Mouse (Mus musculus) neural tube, embryonic 14.5 days (tissue): ENCODE results near the gene Arl4a. TPM values are rescaled to one million over a fixed set of nuclear protein-coding genes. Genes with fewer than 3 reads are reported as not detected.

Source experiments
- ATAC-seq: fragments of 200-750 bp; cut with Nextera tagmentation; 2 replicates; pipeline ENCODE4 v1.8.0; 2017; ENCODE audit warnings: low read depth, mild to moderate bottlenecking, moderate TSS enrichment, moderate library complexity
- H3K27ac ChIP-seq: fragments of 300-500 bp; sonication (generic); 2 replicates; pipeline ENCODE4 v1.5.1; 2014; ENCODE audit warnings: low read depth, mild to moderate bottlenecking, control low read depth, low read length, moderate library complexity, mixed read lengths
- H3K27me3 ChIP-seq: fragments of 300-500 bp; sonication (generic); 2 replicates; pipeline ENCODE4 v1.6.1; 2014; ENCODE audit warnings: low read length; ENCODE audit not compliant: control insufficient read depth, insufficient read depth
- H3K36me3 ChIP-seq: fragments of 300-500 bp; sonication (generic); 2 replicates; pipeline ENCODE4 v1.6.1; 2014; ENCODE audit warnings: low read length, mixed read lengths; ENCODE audit not compliant: control insufficient read depth, insufficient read depth
- H3K4me1 ChIP-seq: fragments of 300-500 bp; sonication (generic); 2 replicates; pipeline ENCODE4 v1.6.1; 2014; ENCODE audit warnings: low read length; ENCODE audit not compliant: control insufficient read depth, insufficient read depth
- H3K4me2 ChIP-seq: fragments of 300-500 bp; sonication (generic); 2 replicates; pipeline ENCODE4 v1.6.1; 2014; ENCODE audit warnings: mild to moderate bottlenecking, low read depth, low read length, control low read depth
- H3K4me3 ChIP-seq: fragments of 300-500 bp; sonication (generic); 2 replicates; pipeline ENCODE4 v1.5.1; 2014; ENCODE audit warnings: low read depth, low read length, control low read depth, mixed read lengths
- H3K9ac ChIP-seq: fragments of 300-500 bp; sonication (generic); replicated peaks from 2 replicates; pipeline ENCODE4 v1.6.1; 2014; ENCODE audit warnings: low read depth, mild to moderate bottlenecking, control low read depth, low read length, mixed read lengths
- H3K9me3 ChIP-seq: fragments of 300-500 bp; sonication (generic); 2 replicates; pipeline ENCODE4 v1.6.1; 2016; ENCODE audit warnings: low read length; ENCODE audit not compliant: control insufficient read depth
- WGBS: fragments of 180-500 bp; shearing (Covaris S2); extraction: QIAGEN DNeasy Blood & Tissue Kit; methylation state at CpG from one replicate; pipeline ENCODE4 v1.1.7; 2014; 5-methylcytosine and 5-hydroxymethylcytosine counted together
- polyA plus RNA-seq: library from polyadenylated mRNA; unstranded; fragments of >200 nt; fragmentation: Nextera tagmentation; extraction: Ambion mirVana; gene quantifications from 2 replicates; pipeline ENCODE4 v1.2.1, GENCODE M21; 2014

Gene Arl4a
- polyA plus RNA-seq = 138 and 165 TPM in 2 replicates

DNA sequence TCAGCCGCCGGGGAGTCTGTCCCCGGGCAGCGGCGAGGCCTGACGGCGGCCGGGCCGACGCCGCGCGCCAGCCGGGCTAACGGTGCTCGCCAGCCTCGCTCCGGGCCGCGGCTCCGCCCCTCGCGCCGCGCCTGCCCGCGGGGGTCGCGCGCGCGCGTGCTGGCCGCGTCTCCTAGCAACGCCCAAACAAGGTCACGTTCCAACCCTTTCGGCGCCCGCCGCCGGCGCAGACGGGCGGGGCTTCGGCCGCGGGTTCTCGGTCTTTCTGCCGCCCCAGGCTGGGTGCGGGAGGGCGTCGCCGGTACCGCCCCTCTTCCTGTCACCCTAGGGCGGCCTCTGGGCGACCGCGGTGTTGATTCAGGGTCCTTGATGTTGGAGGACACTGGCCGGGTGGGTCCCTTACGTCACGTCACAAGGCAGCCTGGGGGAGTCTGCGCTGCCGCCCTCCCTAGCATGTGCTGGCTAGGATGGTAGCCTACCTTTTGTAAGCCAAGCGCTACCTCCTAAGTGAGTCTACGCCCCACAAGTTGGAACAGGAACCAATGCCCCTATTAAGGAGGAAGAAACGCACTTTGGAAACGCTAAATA is at the start of gene Arl4a:
Arl4a (minus strand) TSS at position 150 of the 588 bp plus-strand sequence.
- Histone ChIP-seq H3K4me2 (peak within 1 kb of the TSS; percentile 58), H3K36me3 (no peaks in the 10 kb centered on the region), H3K4me1 (peaks cover 10% of the 10 kb centered on the region; the same call in 1 of the 2 replicates), H3K27me3 (no peaks in the 10 kb centered on the region), H3K4me3 (peak within 1 kb of the TSS; percentile 94), H3K27ac (peak within 1 kb of the TSS; percentile 95), H3K9me3 (no peaks in the 10 kb centered on the region), H3K9ac (peak within 1 kb of the TSS; percentile 84)
- WGBS = 0% methylated on average over 63 of the region's 68 CpGs
- ATAC-seq = peak; percentile 91

GRCm38 (mm10) chr12:40085731-40086322 is 48.0 kb upstream of the Arl4a start:
- H3K27ac ChIP-seq = no peak overlapping the region
- no peaks in the 10 kb centered on the region for H3K36me3 ChIP-seq
- no peaks in the 10 kb centered on the region for H3K9me3 ChIP-seq
- WGBS = 79% methylated on average over 5 of the region's 5 CpGs
- ATAC-seq = no peak
- H3K9ac ChIP-seq = no peak overlapping the region
- no peaks in the 10 kb centered on the region for H3K27me3 ChIP-seq
- H3K4me1 ChIP-seq = no peaks in the 10 kb centered on the region
- no peak overlapping the region for H3K4me3 ChIP-seq
- no peak overlapping the region for H3K4me2 ChIP-seq

- Histone ChIP-seq H3K4me3 (no peak overlapping the region), H3K36me3 (no peaks in the 10 kb centered on the region), H3K4me1 (no peaks in the 10 kb centered on the region), H3K9ac (no peak overlapping the region), H3K9me3 (no peaks in the 10 kb centered on the region), H3K4me2 (no peak overlapping the region), H3K27me3 (no peaks in the 10 kb centered on the region), H3K27ac (no peak overlapping the region)
- 49% methylated on average over 6 of the region's 6 CpGs for WGBS
- 0 out of 2 replicates have a peak, but pooled peaks have one; percentile 60 for ATAC-seq
Observed at GRCm38 (mm10) chr12:40082453-40083238, 44.8 kb upstream of the Arl4a start.

DNA sequence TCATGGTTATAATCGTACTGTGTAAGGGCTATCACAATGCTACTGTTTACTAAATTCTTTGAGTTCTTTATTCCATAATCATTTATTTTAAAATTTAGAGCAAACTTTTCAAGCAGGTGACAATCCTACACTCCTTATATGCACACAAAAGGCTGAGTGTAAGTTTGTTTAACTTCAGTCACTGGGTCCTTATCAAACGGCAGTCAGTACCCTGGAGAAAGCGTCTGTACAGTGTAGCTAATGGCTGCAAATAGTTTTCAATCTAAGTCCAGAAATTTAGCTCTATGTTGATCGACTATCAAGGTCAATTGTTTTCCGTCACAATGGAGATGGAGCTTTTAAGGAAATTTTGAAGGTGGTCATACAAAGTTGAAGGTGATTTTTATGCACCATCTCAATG is 44.2 kb upstream of the Arl4a start:
- 79% methylated on average over 5 of the region's 5 CpGs for WGBS
- Histone ChIP-seq H3K9ac (no peak overlapping the region), H3K4me3 (no peak overlapping the region)

DNA sequence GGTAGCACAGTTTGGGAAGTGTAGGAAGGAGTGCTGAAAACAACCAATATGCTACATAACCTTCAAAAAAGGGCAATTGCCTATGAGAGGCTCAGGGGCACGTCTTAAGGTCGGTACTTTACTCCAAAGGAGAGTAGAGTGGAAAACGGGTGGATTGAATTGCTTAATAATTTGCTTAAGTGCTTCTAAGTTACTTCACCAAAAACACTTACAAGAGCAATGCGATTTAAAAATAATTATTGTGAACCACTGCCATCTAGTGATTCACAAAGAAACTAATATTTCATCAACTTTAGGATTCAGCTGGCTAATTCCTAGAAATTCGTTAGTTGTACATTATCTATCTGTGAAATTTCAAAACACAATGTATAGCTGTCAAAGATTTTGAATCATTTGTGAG is 35.8 kb upstream of the Arl4a start:
- Histone ChIP-seq H3K9me3 (no peaks in the 10 kb centered on the region), H3K36me3 (no peaks in the 10 kb centered on the region), H3K4me2 (no peak overlapping the region), H3K4me1 (no peaks in the 10 kb centered on the region), H3K4me3 (no peak overlapping the region), H3K27me3 (no peaks in the 10 kb centered on the region), H3K27ac (no peak overlapping the region), H3K9ac (no peak overlapping the region)
- ATAC-seq = no peak
- WGBS = 71% methylated on average over 5 of the region's 5 CpGs

More for the DNA sequence above, 44.2 kb upstream of the Arl4a start:
- no peaks in the 10 kb centered on the region for H3K9me3 ChIP-seq
- no peak overlapping the region for H3K27ac ChIP-seq
- no peaks in the 10 kb centered on the region for H3K4me1 ChIP-seq
- H3K36me3 ChIP-seq = no peaks in the 10 kb centered on the region
- no peak overlapping the region for H3K4me2 ChIP-seq
- H3K27me3 ChIP-seq = no peaks in the 10 kb centered on the region
- ATAC-seq = no peak

GRCm38 (mm10) chr12:40047024-40047423 is 9.2 kb upstream of the Arl4a start:
- no peaks in the 10 kb centered on the region for H3K36me3 ChIP-seq
- H3K9me3 ChIP-seq = no peaks in the 10 kb centered on the region
- no peaks in the 10 kb centered on the region for H3K4me1 ChIP-seq
- H3K27me3 ChIP-seq = no peaks in the 10 kb centered on the region
- no peak overlapping the region for H3K9ac ChIP-seq
- H3K4me3 ChIP-seq = no peak overlapping the region
- WGBS = 83% methylated on average over 1 of the region's 1 CpGs
- ATAC-seq = no peak
- no peak overlapping the region for H3K27ac ChIP-seq
- no peak overlapping the region for H3K4me2 ChIP-seq

GRCm38 (mm10) chr12:40043816-40044585 is 6.2 kb upstream of the Arl4a start:
- 85% methylated on average over 8 of the region's 8 CpGs for WGBS
- Histone ChIP-seq H3K4me2 (no peak overlapping the region), H3K4me1 (no peaks in the 10 kb centered on the region), H3K9me3 (no peaks in the 10 kb centered on the region), H3K4me3 (no peak overlapping the region), H3K27me3 (no peaks in the 10 kb centered on the region), H3K36me3 (no peaks in the 10 kb centered on the region), H3K27ac (no peak overlapping the region), H3K9ac (no peak overlapping the region)
- no peak for ATAC-seq

DNA sequence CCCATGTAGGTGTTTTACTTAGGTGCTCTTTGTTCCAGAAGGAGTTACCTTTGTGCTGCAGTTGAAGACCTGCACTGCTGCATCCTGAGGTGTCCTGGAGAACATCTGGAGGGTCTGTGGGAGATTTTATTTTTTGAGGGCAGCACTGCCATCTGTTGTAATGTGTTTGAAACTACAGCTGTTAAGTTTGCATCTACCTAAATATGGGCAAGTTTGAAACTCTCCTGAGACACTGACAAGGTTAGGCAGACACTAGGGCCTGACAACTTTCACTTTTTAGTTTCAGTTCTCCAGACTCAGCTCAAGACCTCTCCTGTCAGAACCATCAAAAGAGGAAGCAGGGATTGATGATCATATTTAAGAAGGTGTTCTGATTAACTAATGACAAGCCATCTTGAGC is 2.2 kb upstream of the Arl4a start:
- Histone ChIP-seq H3K27ac (no peak overlapping the region), H3K9me3 (no peaks in the 10 kb centered on the region), H3K4me3 (no peak overlapping the region), H3K4me2 (no peak overlapping the region), H3K27me3 (no peaks in the 10 kb centered on the region), H3K4me1 (peaks cover 3% of the 10 kb centered on the region; the same call in 1 of the 2 replicates), H3K9ac (no peak overlapping the region), H3K36me3 (no peaks in the 10 kb centered on the region)
- no peak for ATAC-seq
